Comparison of ENCODE assay signal across 8 mouse cellular contexts in the genomic region with DNA sequence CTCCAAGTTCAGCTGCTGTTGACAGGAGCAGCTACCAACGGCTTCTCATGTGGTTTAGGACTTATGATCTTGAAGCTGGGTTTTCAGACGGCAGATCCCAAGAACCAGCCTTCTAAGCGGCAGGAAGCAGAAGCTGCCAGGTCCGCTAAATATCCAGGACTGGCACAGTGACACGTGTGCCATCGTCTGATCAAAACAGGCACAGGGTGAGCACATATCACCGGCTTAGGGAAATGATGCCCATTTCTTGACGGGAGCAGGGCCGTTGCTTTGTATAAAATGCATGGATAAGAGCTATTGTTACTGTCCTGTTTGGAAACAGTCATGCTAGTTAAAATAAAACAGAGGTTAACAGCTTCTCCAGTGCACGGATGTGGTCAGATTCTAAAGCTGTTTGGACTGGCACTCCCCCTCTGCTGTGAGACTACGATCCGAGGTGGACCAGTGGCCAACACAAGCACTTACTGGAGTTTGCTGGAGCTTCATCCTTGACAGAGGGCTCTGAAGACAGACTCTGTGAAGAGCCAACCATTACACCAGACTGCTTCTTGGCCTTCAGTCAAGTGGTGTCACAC. TPM values are rescaled to one million over a fixed set of nuclear protein-coding genes. Genes with fewer than 3 reads are reported as not detected.
DNase-seq lines count a peak whose midpoint lies in the region; ATAC-seq and TF ChIP-seq lines count a peak whose summit lies in the region.

No protein-coding gene starts in this region.

- 16% methylated on average over 12 of the region's 12 CpGs for WGBS in thymus, adult 2 months
- 25% methylated on average over 12 of the region's 12 CpGs for WGBS in liver, embryonic 15.5 days (ENCODE audit: insufficient replicate concordance)

- ATAC-seq in granulocyte monocyte progenitor cell, adult 5-6 weeks (replicated peaks; ENCODE audit: poor library complexity, severe bottlenecking), result peak; percentile 43
- ATAC-seq in liver, embryonic 15.5 days (ENCODE audit: insufficient read depth), result peak; percentile 32

- H3K9ac ChIP-seq in liver, embryonic 15.5 days, result peak overlapping the region; percentile 55

- H3K4me2 ChIP-seq in liver, embryonic 15.5 days, result peak overlapping the region; percentile 83

- peaks cover 4% of the 10 kb centered on the region; the same call in 1 of the 2 replicates for H3K36me3 ChIP-seq in thymus, adult 2 months (ENCODE audit: control insufficient read depth, insufficient read depth, low read length)
- H3K36me3 ChIP-seq in liver, embryonic 15.5 days (replicated peaks), result peaks cover 22% of the 10 kb centered on the region

- peaks cover 7% of the 10 kb centered on the region for H3K4me1 ChIP-seq in thymus, adult 2 months (replicated peaks; ENCODE audit: control insufficient read depth, insufficient read depth, low read length)
- H3K4me1 ChIP-seq in liver, embryonic 15.5 days (replicated peaks), result peaks cover 38% of the 10 kb centered on the region

- peak overlapping the region; percentile 72 for H3K4me3 ChIP-seq in thymus, adult 2 months (ENCODE audit: control insufficient read depth, insufficient read depth, low read length)
- H3K4me3 ChIP-seq in liver, embryonic 15.5 days (replicated peaks), result peak overlapping the region; percentile 62

- H3K27me3 ChIP-seq in thymus, adult 2 months (ENCODE audit: control insufficient read depth, insufficient read depth, low read length), result no peaks in the 10 kb centered on the region
- H3K27me3 ChIP-seq in liver, embryonic 15.5 days, result no peaks in the 10 kb centered on the region

- DNase-seq in thymus, adult 2 months, result no peak
- DNase-seq in thymus, postnatal 0 days (ENCODE audit: low spot score), result no peak
- no peak for DNase-seq in adrenal gland, postnatal 25 days
- DNase-seq in left cerebral cortex, adult 8-10 months (ENCODE audit: low spot score in 2 of 2), result no peak
- no peak for DNase-seq in adrenal gland, postnatal 36 days
- no peak for DNase-seq in gastrocnemius, postnatal 14 days

- TF ChIP-seq CTCF in thymus, adult 2 months (IDR thresholded peaks at IDR 0.05; ENCODE audit: borderline replicate concordance, control insufficient read depth, extremely low read depth, insufficient read depth, low read length, poor library complexity), result no peak

- no peak for TF ChIP-seq POLR2A in thymus, adult 2 months (IDR thresholded peaks at IDR 0.05; ENCODE audit: control insufficient read depth, extremely low read depth, insufficient read depth, low read length, poor library complexity)

- H3K9me3 ChIP-seq in liver, embryonic 15.5 days (replicated peaks), result no peaks in the 10 kb centered on the region

- intact Hi-C loops in gastrocnemius, postnatal 14 days (cut with DNase I; ENCODE audit: low total_unique reads), result loop anchor here (5.0 kb wide), 1 partner anchor 599 kb away; no protein-coding TSS in a partner anchor

- H3K27ac ChIP-seq in thymus, adult 2 months (ENCODE audit: control insufficient read depth, insufficient read depth, low read length), result peak overlapping the region; percentile 97
- H3K27ac ChIP-seq in liver, embryonic 15.5 days (replicated peaks), result peak overlapping the region; percentile 95

RNA-seq across cellular contexts. Expression of a gene that starts 17.6 kb away (rescaled TPM):
- 61.8 and 69.1 TPM in 2 replicates for polyA plus RNA-seq in thymus, adult 2 months (2012; rRNA removed)
- polyA plus RNA-seq in thymus, postnatal 0 days (2015; fragmentation: Nextera tagmentation; extraction: Ambion mirVana), result 341 and 352 TPM in 2 replicates
- 261 and 276 TPM in 2 replicates for total RNA-seq in granulocyte monocyte progenitor cell, adult 5-6 weeks (2014; fragmentation: Nextera tagmentation)
- 302 and 356 TPM in 2 replicates for total RNA-seq in granulocyte monocyte progenitor cell, adult 5-6 weeks (2017)
- polyA plus RNA-seq in liver, embryonic 15.5 days (2015; fragmentation: Nextera tagmentation; extraction: Ambion mirVana), result 214 and 218 TPM in 2 replicates
- total RNA-seq in adrenal gland, postnatal 25 days (2021), result 85.9 and 89.5 TPM in 2 replicates
- 10 to 100 TPM; 48.4 to 54.3 (median 51.1) TPM for total RNA-seq in left cerebral cortex, adult 8-10 months (2022)
- total RNA-seq in adrenal gland, postnatal 36 days (2021), result 100 to 1,000 TPM; 111 to 122 TPM
- 10 to 100 TPM; 40.6 to 54.5 TPM for total RNA-seq in gastrocnemius, postnatal 14 days (2021)

RNA-seq across cellular contexts. Expression of a gene that starts 38.5 kb away (rescaled TPM):
- polyA plus RNA-seq in thymus, adult 2 months (2012; rRNA removed), result 1,694 and 2,577 TPM in 2 replicates
- 1,349 and 1,390 TPM in 2 replicates for polyA plus RNA-seq in thymus, postnatal 0 days (2015; fragmentation: Nextera tagmentation; extraction: Ambion mirVana)
- 2,558 and 2,686 TPM in 2 replicates for total RNA-seq in granulocyte monocyte progenitor cell, adult 5-6 weeks (2014; fragmentation: Nextera tagmentation)
- 2,815 and 3,056 TPM in 2 replicates for total RNA-seq in granulocyte monocyte progenitor cell, adult 5-6 weeks (2017)
- 482 and 508 TPM in 2 replicates for polyA plus RNA-seq in liver, embryonic 15.5 days (2015; fragmentation: Nextera tagmentation; extraction: Ambion mirVana)
- 602 and 744 TPM in 2 replicates for total RNA-seq in adrenal gland, postnatal 25 days (2021)
- total RNA-seq in left cerebral cortex, adult 8-10 months (2022), result 100 to 1,000 TPM; 340 to 406 (median 354) TPM
- total RNA-seq in adrenal gland, postnatal 36 days (2021), result 100 to 1,000 TPM; 740 to 770 TPM
- 100 to 1,000 TPM; 465 to 522 TPM for total RNA-seq in gastrocnemius, postnatal 14 days (2021)
